Mouse (Mus musculus): ENCODE results near the gene Mapk8ip1. TPM values are rescaled to one million over a fixed set of nuclear protein-coding genes. Genes with fewer than 3 reads are reported as not detected.
A peak's percentile ranks its signal among the peaks of the same experiment; 100 is the strongest.

The Mapk8ip1 gene
- polyA plus RNA-seq, 1 experiment from 2014 or later = 27.6 TPM

GRCm38 (mm10) chr2:92434375-92434745, 33.3 kb upstream of the Mapk8ip1 start:
- 10% methylated on average over 12 of the region's 12 CpGs for WGBS
- Histone ChIP-seq H3K27ac (no peak overlapping the region), H3K4me3 (peak overlapping the region; percentile 94), H3K36me3 (no peaks in the 10 kb centered on the region), H3K9ac (peak overlapping the region; percentile 43), H3K4me2 (replicated peaks) (peak overlapping the region; percentile 83), H3K9me3 (no peaks in the 10 kb centered on the region), H3K27me3 (peaks cover 7% of the 10 kb centered on the region; the same call in 1 of the 2 replicates), H3K4me1 (peaks cover 45% of the 10 kb centered on the region)
- ATAC-seq (ENCODE audit: low FRiP score, low read depth) = no peak

- peaks cover 50% of the 10 kb centered on the region for H3K4me1 ChIP-seq
- under 1% methylated on average over 75 of the region's 76 CpGs for WGBS
- peak within 1 kb of the TSS; percentile 83 for H3K4me2 ChIP-seq (replicated peaks)
- H3K9me3 ChIP-seq = no peaks in the 10 kb centered on the region
- peaks cover 7% of the 10 kb centered on the region; the same call in 1 of the 2 replicates for H3K27me3 ChIP-seq
- H3K9ac ChIP-seq = peak within 1 kb of the TSS; percentile 89
- H3K36me3 ChIP-seq = no peaks in the 10 kb centered on the region
- H3K27ac ChIP-seq = peak within 1 kb of the TSS; percentile 33; the same call in 1 of the 2 replicates
- peak; percentile 99 for ATAC-seq (ENCODE audit: low FRiP score, low read depth)
- peak within 1 kb of the TSS; percentile 94 for H3K4me3 ChIP-seq
Observed at GRCm38 (mm10) chr2:92433578-92434374, 32.7 kb upstream of the Mapk8ip1 start, which contains the start of gene Cry2. TSS of gene Cry2 (minus strand) at chr2:92434043.

GRCm38 (mm10) chr2:92432299-92433295, 31.5 kb upstream of the Mapk8ip1 start:
- WGBS = 56% methylated on average over 17 of the region's 17 CpGs
- H3K36me3 ChIP-seq = no peaks in the 10 kb centered on the region
- H3K4me1 ChIP-seq = peaks cover 59% of the 10 kb centered on the region

GRCm38 (mm10) chr2:92431611-92432179, 30.6 kb upstream of the Mapk8ip1 start:
- H3K9ac ChIP-seq = peak overlapping the region; percentile 60
- peak overlapping the region; percentile 83 for H3K4me2 ChIP-seq (replicated peaks)
- peaks cover 68% of the 10 kb centered on the region for H3K4me1 ChIP-seq
- no peaks in the 10 kb centered on the region for H3K9me3 ChIP-seq
- H3K36me3 ChIP-seq = no peaks in the 10 kb centered on the region
- WGBS = 44% methylated on average over 11 of the region's 11 CpGs
- peak overlapping the region; percentile 22; the same call in 1 of the 2 replicates for H3K27ac ChIP-seq
- peaks cover 7% of the 10 kb centered on the region; the same call in 1 of the 2 replicates for H3K27me3 ChIP-seq
- no peak for ATAC-seq (ENCODE audit: low FRiP score, low read depth)
- peak overlapping the region; percentile 94 for H3K4me3 ChIP-seq

More at GRCm38 (mm10) chr2:92432299-92433295, 31.5 kb upstream of the Mapk8ip1 start:
- H3K27me3 ChIP-seq = peaks cover 7% of the 10 kb centered on the region; the same call in 1 of the 2 replicates
- no peak for ATAC-seq (ENCODE audit: low FRiP score, low read depth)
- H3K9me3 ChIP-seq = no peaks in the 10 kb centered on the region
- H3K27ac ChIP-seq = no peak overlapping the region
- peak overlapping the region; percentile 83 for H3K4me2 ChIP-seq (replicated peaks)
- peak overlapping the region; percentile 89 for H3K9ac ChIP-seq
- peak overlapping the region; percentile 94 for H3K4me3 ChIP-seq

GRCm38 (mm10) chr2:92430723-92431541, 29.9 kb upstream of the Mapk8ip1 start:
- Histone ChIP-seq H3K27ac (peak overlapping the region; percentile 44; the same call in 1 of the 2 replicates), H3K4me2 (replicated peaks) (peak overlapping the region; percentile 83), H3K4me3 (peak overlapping the region; percentile 94), H3K36me3 (peaks cover 2% of the 10 kb centered on the region; the same call in 1 of the 2 replicates), H3K27me3 (peaks cover 7% of the 10 kb centered on the region; the same call in 1 of the 2 replicates), H3K9me3 (no peaks in the 10 kb centered on the region), H3K9ac (peak overlapping the region; percentile 60), H3K4me1 (peaks cover 76% of the 10 kb centered on the region)
- ATAC-seq (ENCODE audit: low FRiP score, low read depth) = no peak
- WGBS = 73% methylated on average over 21 of the region's 21 CpGs

GRCm38 (mm10) chr2:92430089-92430488, 29.0 kb upstream of the Mapk8ip1 start:
- Histone ChIP-seq H3K27me3 (peaks cover 2% of the 10 kb centered on the region; the same call in 1 of the 2 replicates), H3K4me1 (peaks cover 84% of the 10 kb centered on the region), H3K4me2 (replicated peaks) (no peak overlapping the region), H3K9me3 (no peaks in the 10 kb centered on the region), H3K27ac (no peak overlapping the region), H3K4me3 (no peak overlapping the region), H3K36me3 (peaks cover 11% of the 10 kb centered on the region; the same call in 1 of the 2 replicates), H3K9ac (no peak overlapping the region)
- ATAC-seq (ENCODE audit: low FRiP score, low read depth) = no peak
- WGBS = 82% methylated on average over 2 of the region's 2 CpGs

GRCm38 (mm10) chr2:92427882-92428281, 26.8 kb upstream of the Mapk8ip1 start:
- 0 out of 2 replicates have a peak overlapping the region, but pooled peaks have one; percentile 25 for H3K9ac ChIP-seq

GRCm38 (mm10) chr2:92426426-92426825, 25.4 kb upstream of the Mapk8ip1 start:
- Histone ChIP-seq H3K36me3 (peaks cover 43% of the 10 kb centered on the region), H3K4me2 (replicated peaks) (peak overlapping the region; percentile 27; the same call in 1 of the 2 replicates), H3K9me3 (no peaks in the 10 kb centered on the region), H3K27ac (peak overlapping the region; percentile 89), H3K27me3 (no peaks in the 10 kb centered on the region), H3K4me3 (no peak overlapping the region), H3K4me1 (peaks cover 69% of the 10 kb centered on the region), H3K9ac (no peak overlapping the region)
- no peak for ATAC-seq (ENCODE audit: low FRiP score, low read depth)
- 63% methylated on average over 3 of the region's 3 CpGs for WGBS

More at GRCm38 (mm10) chr2:92427882-92428281, 26.8 kb upstream of the Mapk8ip1 start:
- ATAC-seq (ENCODE audit: low FRiP score, low read depth) = peak; percentile 45
- Histone ChIP-seq H3K9me3 (no peaks in the 10 kb centered on the region), H3K36me3 (peaks cover 29% of the 10 kb centered on the region), H3K4me1 (peaks cover 83% of the 10 kb centered on the region), H3K4me2 (replicated peaks) (peak overlapping the region; percentile 21; the same call in 1 of the 2 replicates), H3K4me3 (no peak overlapping the region), H3K27me3 (no peaks in the 10 kb centered on the region), H3K27ac (peak overlapping the region; percentile 89; the same call in 1 of the 2 replicates)
- WGBS = 40% methylated on average over 6 of the region's 6 CpGs

GRCm38 (mm10) chr2:92425366-92425765, 24.3 kb upstream of the Mapk8ip1 start:
- H3K4me1 ChIP-seq = peaks cover 58% of the 10 kb centered on the region
- H3K4me3 ChIP-seq = no peak overlapping the region
- WGBS = 86% methylated on average over 4 of the region's 4 CpGs
- H3K9me3 ChIP-seq = no peaks in the 10 kb centered on the region
- no peak for ATAC-seq (ENCODE audit: low FRiP score, low read depth)
- no peak overlapping the region for H3K9ac ChIP-seq
- peak overlapping the region; percentile 89 for H3K27ac ChIP-seq
- H3K27me3 ChIP-seq = no peaks in the 10 kb centered on the region
- H3K36me3 ChIP-seq = peaks cover 54% of the 10 kb centered on the region
- H3K4me2 ChIP-seq (replicated peaks) = peak overlapping the region; percentile 37; the same call in 1 of the 2 replicates

GRCm38 (mm10) chr2:92424462-92425308, 23.6 kb upstream of the Mapk8ip1 start:
- H3K4me2 ChIP-seq (replicated peaks) = peak overlapping the region; percentile 37
- H3K9ac ChIP-seq = no peak overlapping the region; the same call in 1 of the 2 replicates
- no peaks in the 10 kb centered on the region for H3K27me3 ChIP-seq
- peak overlapping the region; percentile 89 for H3K27ac ChIP-seq
- H3K4me3 ChIP-seq = peak overlapping the region; percentile 3; the same call in 1 of the 2 replicates
- WGBS = 78% methylated on average over 9 of the region's 9 CpGs
- peaks cover 54% of the 10 kb centered on the region for H3K4me1 ChIP-seq
- peaks cover 61% of the 10 kb centered on the region for H3K36me3 ChIP-seq
- H3K9me3 ChIP-seq = no peaks in the 10 kb centered on the region
- peak; percentile 83 for ATAC-seq (ENCODE audit: low FRiP score, low read depth)
